Mouse (Mus musculus): ENCODE data around the gene Dbil5. TPM values are rescaled to one million over a fixed set of nuclear protein-coding genes. Genes with fewer than 3 reads are reported as not detected.
A peak's percentile ranks its signal among the peaks of the same experiment; 100 is the strongest.

Gene Dbil5
- polyA plus RNA-seq (2015; fragmentation: Nextera tagmentation; extraction: Ambion mirVana): 0.53 and 1.8 TPM in 2 replicates

DNA sequence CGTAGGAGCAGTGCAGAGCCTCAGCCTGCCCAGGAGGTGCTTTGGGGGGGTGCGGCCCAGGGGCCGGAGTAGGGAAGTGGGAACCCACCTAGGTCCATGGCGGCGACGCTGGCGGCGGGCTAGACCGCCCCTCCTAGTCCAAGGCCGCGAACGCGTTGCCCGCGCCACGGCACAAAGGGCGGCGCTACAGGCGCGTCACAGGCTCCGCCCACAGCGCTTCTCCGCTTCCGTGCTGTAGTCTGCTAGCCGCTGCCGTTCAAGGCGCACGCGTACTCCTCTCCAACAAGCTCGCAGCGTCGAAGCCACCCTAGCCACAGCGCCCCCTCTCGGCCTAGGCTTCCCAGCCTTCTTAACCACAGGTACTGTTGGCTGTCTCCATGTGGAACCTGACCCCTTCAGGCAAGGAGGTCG, at the start of gene Dbil5, which contains the start of gene Gemin4:
Dbil5 (plus strand) TSS at position 219 of the 411 bp plus-strand sequence.
Gemin4 (minus strand) TSS at position 275 of the 411 bp plus-strand sequence.
- H3K27ac ChIP-seq (ENCODE audit: low read length): peak within 1 kb of the TSS; percentile 87
- peaks cover 12% of the 10 kb centered on the region for H3K36me3 ChIP-seq (ENCODE audit: control insufficient read depth, insufficient read depth)
- H3K4me2 ChIP-seq (ENCODE audit: low read depth, low read length): peak within 1 kb of the TSS; percentile 84
- H3K4me1 ChIP-seq (ENCODE audit: control insufficient read depth, insufficient read depth, low read length): peaks cover 4% of the 10 kb centered on the region
- peak; percentile 96 for ATAC-seq (replicated peaks; ENCODE audit: extremely low read depth, insufficient read depth, low FRiP score)
- H3K4me3 ChIP-seq (ENCODE audit: low read length): peak within 1 kb of the TSS; percentile 77
- peak within 1 kb of the TSS; percentile 87 for H3K9ac ChIP-seq (ENCODE audit: low read length)
- H3K9me3 ChIP-seq (replicated peaks; ENCODE audit: control insufficient read depth, low read length): no peaks in the 10 kb centered on the region
- WGBS: under 1% methylated on average over 35 of the region's 35 CpGs
- H3K27me3 ChIP-seq (ENCODE audit: control insufficient read depth, insufficient read depth, low read length): no peaks in the 10 kb centered on the region

DNA sequence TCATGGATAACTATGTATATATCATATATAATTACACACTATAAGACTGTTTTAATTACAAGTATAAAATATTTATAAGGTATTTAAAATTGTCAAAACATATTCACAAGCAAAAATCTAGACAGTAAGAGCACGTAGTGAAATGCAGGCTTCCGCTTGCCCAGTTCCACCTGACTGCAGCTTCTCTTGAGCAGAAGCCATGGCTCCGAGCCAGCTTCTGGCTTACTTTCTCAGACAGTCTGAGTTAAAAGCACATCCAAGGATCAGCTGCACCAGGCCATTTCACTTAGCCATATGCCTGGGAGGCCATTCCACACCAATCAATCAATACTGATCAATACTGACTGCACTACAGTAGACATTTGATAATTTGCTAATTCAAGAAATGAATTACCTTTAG, 48.4 kb upstream of the Dbil5 start:
- Histone ChIP-seq H3K27me3 (ENCODE audit: control insufficient read depth, insufficient read depth, low read length) (no peaks in the 10 kb centered on the region), H3K27ac (ENCODE audit: low read length) (no peak overlapping the region), H3K4me3 (ENCODE audit: low read length) (no peak overlapping the region), H3K4me2 (ENCODE audit: low read depth, low read length) (no peak overlapping the region), H3K4me1 (ENCODE audit: control insufficient read depth, insufficient read depth, low read length) (peaks cover 2% of the 10 kb centered on the region; the same call in 1 of the 2 replicates), H3K36me3 (ENCODE audit: control insufficient read depth, insufficient read depth) (no peaks in the 10 kb centered on the region; the same call in 1 of the 2 replicates), H3K9me3 (replicated peaks; ENCODE audit: control insufficient read depth, low read length) (no peaks in the 10 kb centered on the region), H3K9ac (ENCODE audit: low read length) (no peak overlapping the region)
- 70% methylated on average over 3 of the region's 3 CpGs for WGBS
- no peak for ATAC-seq (replicated peaks; ENCODE audit: extremely low read depth, insufficient read depth, low FRiP score)

DNA sequence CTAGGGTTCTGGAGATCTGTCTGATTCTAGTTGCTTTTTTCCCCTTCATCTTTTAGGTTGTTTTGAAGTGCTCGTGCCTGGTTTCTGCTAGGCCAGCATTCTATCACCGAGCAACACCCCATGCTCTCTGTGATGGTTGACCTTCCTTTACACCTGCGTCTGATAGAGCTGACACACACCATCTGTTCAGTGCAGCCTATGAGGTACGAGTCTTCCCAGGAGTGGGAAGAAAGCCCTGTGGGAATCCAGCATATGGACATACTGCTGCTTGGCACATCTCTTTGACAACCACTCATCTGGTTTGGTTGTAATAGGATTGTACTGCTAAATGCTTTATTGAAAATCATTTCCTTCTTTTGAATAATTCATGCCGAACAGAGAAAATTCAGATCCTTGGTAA, 47.2 kb upstream of the Dbil5 start:
- H3K4me2 ChIP-seq (ENCODE audit: low read depth, low read length): no peak overlapping the region
- whole genome bisulfite sequencing: 64% methylated on average over 5 of the region's 5 CpGs
- ATAC-seq (replicated peaks; ENCODE audit: extremely low read depth, insufficient read depth, low FRiP score): no peak

DNA sequence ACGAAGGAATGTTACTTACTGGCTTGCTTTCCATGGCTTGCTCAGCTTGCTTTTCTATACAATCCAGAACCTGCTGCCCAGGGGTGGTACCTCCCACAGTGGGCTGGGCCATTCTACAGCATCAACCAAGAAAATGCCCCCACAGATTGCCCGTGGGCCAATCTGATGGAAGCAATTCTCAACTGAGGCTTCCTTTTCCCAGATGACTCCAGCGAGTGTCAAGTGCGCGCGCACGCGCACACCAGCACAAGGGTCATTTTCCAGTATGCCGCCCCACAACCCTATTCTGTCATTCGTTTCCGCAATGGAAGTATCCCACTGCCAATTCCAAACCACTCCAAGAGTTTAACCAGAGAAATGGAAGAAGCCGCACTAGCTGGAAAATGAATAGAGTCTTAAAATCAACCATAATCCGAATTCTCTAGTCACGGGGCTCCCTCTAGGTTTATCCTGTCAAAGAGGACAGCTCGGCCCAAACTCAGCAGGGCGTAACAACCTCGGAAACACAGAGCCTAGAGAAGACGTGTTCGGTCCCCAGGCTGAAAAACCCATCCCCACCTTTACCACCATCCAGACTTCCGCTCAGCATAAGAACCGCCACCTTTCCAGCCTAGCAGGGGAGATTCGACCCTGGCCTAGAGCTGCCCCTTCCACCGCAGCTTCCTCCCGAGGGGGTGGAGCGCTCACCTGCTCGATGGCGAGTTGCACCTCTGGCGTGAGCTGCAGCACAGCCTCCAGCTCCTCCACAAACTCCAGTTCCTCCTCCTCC, 38.5 kb upstream of the Dbil5 start:
- peak; percentile 63 for ATAC-seq (replicated peaks; ENCODE audit: extremely low read depth, insufficient read depth, low FRiP score)
- Histone ChIP-seq H3K9me3 (replicated peaks; ENCODE audit: control insufficient read depth, low read length) (no peaks in the 10 kb centered on the region), H3K4me2 (ENCODE audit: low read depth, low read length) (peak overlapping the region; percentile 97), H3K4me1 (ENCODE audit: control insufficient read depth, insufficient read depth, low read length) (peaks cover 10% of the 10 kb centered on the region), H3K36me3 (ENCODE audit: control insufficient read depth, insufficient read depth) (peaks cover 4% of the 10 kb centered on the region; the same call in 1 of the 2 replicates), H3K27ac (ENCODE audit: low read length) (peak overlapping the region; percentile 78), H3K27me3 (ENCODE audit: control insufficient read depth, insufficient read depth, low read length) (no peaks in the 10 kb centered on the region), H3K4me3 (ENCODE audit: low read length) (peak overlapping the region; percentile 98), H3K9ac (ENCODE audit: low read length) (peak overlapping the region; percentile 83)
- 1% methylated on average over 28 of the region's 28 CpGs for WGBS

More for the DNA sequence above, 47.2 kb upstream of the Dbil5 start:
- Histone ChIP-seq H3K4me3 (ENCODE audit: low read length) (no peak overlapping the region), H3K27ac (ENCODE audit: low read length) (no peak overlapping the region), H3K9me3 (replicated peaks; ENCODE audit: control insufficient read depth, low read length) (no peaks in the 10 kb centered on the region), H3K36me3 (ENCODE audit: control insufficient read depth, insufficient read depth) (no peaks in the 10 kb centered on the region; the same call in 1 of the 2 replicates), H3K4me1 (ENCODE audit: control insufficient read depth, insufficient read depth, low read length) (peaks cover 2% of the 10 kb centered on the region; the same call in 1 of the 2 replicates), H3K27me3 (ENCODE audit: control insufficient read depth, insufficient read depth, low read length) (no peaks in the 10 kb centered on the region), H3K9ac (ENCODE audit: low read length) (no peak overlapping the region)

DNA sequence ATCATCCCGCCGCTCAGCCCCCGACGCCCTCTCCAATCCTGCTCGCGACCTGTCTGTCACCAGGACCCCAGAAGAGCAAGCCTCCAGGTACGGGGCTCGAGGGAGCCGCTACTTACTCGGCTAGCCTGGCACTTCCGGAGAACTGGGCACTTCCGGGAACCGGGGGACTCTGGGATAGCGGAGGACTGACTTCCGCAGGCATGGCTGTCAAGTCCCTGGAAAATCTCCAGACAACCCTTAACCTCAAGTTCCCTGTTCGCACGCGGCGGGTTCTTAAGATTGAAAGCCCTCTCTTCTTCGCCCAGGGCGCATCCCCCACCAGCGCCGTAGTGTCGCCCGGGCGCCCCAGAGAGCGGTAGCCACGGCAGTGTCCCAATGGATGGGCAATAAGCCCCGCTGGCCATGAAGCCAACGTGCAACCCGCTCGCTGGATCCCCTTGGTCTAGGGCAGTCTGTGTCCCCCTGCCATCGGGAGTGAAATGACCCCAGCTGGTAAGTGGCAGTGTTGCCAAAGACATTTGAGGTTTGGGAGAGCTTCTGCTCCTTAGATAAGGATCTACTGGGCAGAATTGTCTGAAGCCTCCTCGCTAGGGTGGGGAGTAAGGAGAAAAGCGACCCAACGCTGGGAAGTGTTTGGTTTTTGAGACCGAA, 37.8 kb upstream of the Dbil5 start, which contains the start of the genes Vps53 and Fam57a:
Vps53 (minus strand) TSS at position 153 of the 651 bp plus-strand sequence.
Fam57a (plus strand) TSS at position 177 of the 651 bp plus-strand sequence.
- Histone ChIP-seq H3K27ac (ENCODE audit: low read length) (peak within 1 kb of the TSS; percentile 78), H3K4me1 (ENCODE audit: control insufficient read depth, insufficient read depth, low read length) (peaks cover 10% of the 10 kb centered on the region), H3K27me3 (ENCODE audit: control insufficient read depth, insufficient read depth, low read length) (no peaks in the 10 kb centered on the region), H3K4me3 (ENCODE audit: low read length) (peak within 1 kb of the TSS; percentile 98), H3K9ac (ENCODE audit: low read length) (peak within 1 kb of the TSS; percentile 83), H3K9me3 (replicated peaks; ENCODE audit: control insufficient read depth, low read length) (no peaks in the 10 kb centered on the region), H3K36me3 (ENCODE audit: control insufficient read depth, insufficient read depth) (0 out of 2 replicates have a peak, but pooled peaks cover 4% of the 10 kb centered on the region), H3K4me2 (ENCODE audit: low read depth, low read length) (peak within 1 kb of the TSS; percentile 97)
- ATAC-seq (replicated peaks; ENCODE audit: extremely low read depth, insufficient read depth, low FRiP score): peak; percentile 93
- WGBS: under 1% methylated on average over 37 of the region's 37 CpGs

DNA sequence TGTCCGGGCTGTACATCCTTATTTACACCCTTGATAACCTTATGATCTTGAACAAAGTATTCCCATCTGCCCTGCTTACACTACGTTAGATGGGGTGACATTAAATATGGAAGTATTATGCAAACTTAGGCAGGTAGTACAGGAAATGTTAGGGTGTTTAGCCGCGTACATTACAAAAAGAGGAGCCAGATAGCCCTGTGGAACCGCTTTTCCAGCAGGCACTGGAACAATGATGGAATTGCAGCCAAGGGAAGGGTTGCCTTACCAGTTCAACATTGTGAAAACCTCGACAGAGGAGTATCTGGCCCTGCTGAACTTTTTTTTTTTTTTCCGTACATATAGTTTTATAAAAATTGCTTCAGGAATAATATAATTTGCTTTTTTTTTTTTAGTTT, 37.3 kb upstream of the Dbil5 start:
- Histone ChIP-seq H3K4me3 (ENCODE audit: low read length) (peak overlapping the region; percentile 98), H3K27ac (ENCODE audit: low read length) (peak overlapping the region; percentile 54), H3K9me3 (replicated peaks; ENCODE audit: control insufficient read depth, low read length) (no peaks in the 10 kb centered on the region), H3K36me3 (ENCODE audit: control insufficient read depth, insufficient read depth) (0 out of 2 replicates have a peak, but pooled peaks cover 4% of the 10 kb centered on the region), H3K9ac (ENCODE audit: low read length) (peak overlapping the region; percentile 83), H3K4me2 (ENCODE audit: low read depth, low read length) (peak overlapping the region; percentile 97), H3K27me3 (ENCODE audit: control insufficient read depth, insufficient read depth, low read length) (no peaks in the 10 kb centered on the region), H3K4me1 (ENCODE audit: control insufficient read depth, insufficient read depth, low read length) (peaks cover 10% of the 10 kb centered on the region)
- WGBS: 15% methylated on average over 7 of the region's 7 CpGs
- no peak for ATAC-seq (replicated peaks; ENCODE audit: extremely low read depth, insufficient read depth, low FRiP score)

DNA sequence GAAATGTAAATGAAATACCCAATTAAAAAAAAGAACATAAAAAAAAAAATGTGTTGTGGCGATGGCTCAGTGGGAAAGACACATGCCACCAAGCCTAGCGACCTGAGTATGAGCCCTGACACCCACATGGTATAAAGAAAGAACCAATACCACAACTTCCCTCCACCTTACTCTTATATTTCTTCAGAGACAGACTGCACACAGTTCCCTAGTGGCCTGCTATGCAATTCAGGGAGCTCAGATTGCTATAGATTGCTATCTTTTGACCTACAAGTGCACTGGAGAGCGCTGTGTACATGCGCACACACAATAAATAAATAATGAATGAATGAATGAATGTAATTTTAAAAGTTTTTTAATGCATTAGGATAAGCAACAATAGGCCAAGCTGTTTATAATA, 33.7 kb upstream of the Dbil5 start:
- ATAC-seq (replicated peaks; ENCODE audit: extremely low read depth, insufficient read depth, low FRiP score): no peak
- Histone ChIP-seq H3K36me3 (ENCODE audit: control insufficient read depth, insufficient read depth) (no peaks in the 10 kb centered on the region), H3K27me3 (ENCODE audit: control insufficient read depth, insufficient read depth, low read length) (no peaks in the 10 kb centered on the region), H3K27ac (ENCODE audit: low read length) (no peak overlapping the region), H3K9me3 (replicated peaks; ENCODE audit: control insufficient read depth, low read length) (no peaks in the 10 kb centered on the region), H3K4me2 (ENCODE audit: low read depth, low read length) (no peak overlapping the region), H3K4me3 (ENCODE audit: low read length) (no peak overlapping the region), H3K9ac (ENCODE audit: low read length) (no peak overlapping the region), H3K4me1 (ENCODE audit: control insufficient read depth, insufficient read depth, low read length) (peaks cover 4% of the 10 kb centered on the region)
- WGBS: 79% methylated on average over 4 of the region's 4 CpGs

DNA sequence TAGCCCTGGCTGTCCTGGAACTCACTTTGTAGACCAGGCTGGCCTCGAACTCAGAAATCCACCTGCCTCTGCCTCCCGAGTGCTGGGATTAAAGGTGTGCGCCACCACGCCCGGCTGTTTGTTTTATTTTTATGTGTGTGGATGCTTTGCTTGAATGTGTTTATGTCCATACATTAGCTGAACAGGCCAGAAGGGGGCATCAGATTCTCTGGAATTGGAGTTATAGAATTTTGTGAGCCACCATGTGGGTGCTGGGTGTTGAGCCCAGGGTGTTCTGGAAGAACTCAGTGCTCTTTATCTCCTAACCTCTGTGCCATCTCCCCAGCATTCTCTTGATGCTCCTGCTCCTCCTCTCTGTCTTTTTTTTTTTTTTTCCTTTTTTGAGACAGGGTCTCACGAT, 30.5 kb upstream of the Dbil5 start:
- H3K4me3 ChIP-seq (ENCODE audit: low read length): no peak overlapping the region
- WGBS: 84% methylated on average over 6 of the region's 6 CpGs
- no peaks in the 10 kb centered on the region for H3K9me3 ChIP-seq (replicated peaks; ENCODE audit: control insufficient read depth, low read length)
- H3K27ac ChIP-seq (ENCODE audit: low read length): no peak overlapping the region
- H3K27me3 ChIP-seq (ENCODE audit: control insufficient read depth, insufficient read depth, low read length): no peaks in the 10 kb centered on the region
- ATAC-seq (replicated peaks; ENCODE audit: extremely low read depth, insufficient read depth, low FRiP score): no peak
- no peaks in the 10 kb centered on the region for H3K36me3 ChIP-seq (ENCODE audit: control insufficient read depth, insufficient read depth)
- H3K4me1 ChIP-seq (ENCODE audit: control insufficient read depth, insufficient read depth, low read length): no peaks in the 10 kb centered on the region
- no peak overlapping the region for H3K9ac ChIP-seq (ENCODE audit: low read length)
- H3K4me2 ChIP-seq (ENCODE audit: low read depth, low read length): no peak overlapping the region

All from heart, embryonic 16.5 days (tissue).